Mouse (Mus musculus): ENCODE results near the gene Cilp.
A peak's percentile ranks its signal among the peaks of the same experiment; 100 is the strongest.
"Not testable (repeated sequence)": the region's sequence is repeated elsewhere in the genome, so short reads cannot be mapped to it uniquely, and the experiment has no call there.

The Cilp gene

DNA sequence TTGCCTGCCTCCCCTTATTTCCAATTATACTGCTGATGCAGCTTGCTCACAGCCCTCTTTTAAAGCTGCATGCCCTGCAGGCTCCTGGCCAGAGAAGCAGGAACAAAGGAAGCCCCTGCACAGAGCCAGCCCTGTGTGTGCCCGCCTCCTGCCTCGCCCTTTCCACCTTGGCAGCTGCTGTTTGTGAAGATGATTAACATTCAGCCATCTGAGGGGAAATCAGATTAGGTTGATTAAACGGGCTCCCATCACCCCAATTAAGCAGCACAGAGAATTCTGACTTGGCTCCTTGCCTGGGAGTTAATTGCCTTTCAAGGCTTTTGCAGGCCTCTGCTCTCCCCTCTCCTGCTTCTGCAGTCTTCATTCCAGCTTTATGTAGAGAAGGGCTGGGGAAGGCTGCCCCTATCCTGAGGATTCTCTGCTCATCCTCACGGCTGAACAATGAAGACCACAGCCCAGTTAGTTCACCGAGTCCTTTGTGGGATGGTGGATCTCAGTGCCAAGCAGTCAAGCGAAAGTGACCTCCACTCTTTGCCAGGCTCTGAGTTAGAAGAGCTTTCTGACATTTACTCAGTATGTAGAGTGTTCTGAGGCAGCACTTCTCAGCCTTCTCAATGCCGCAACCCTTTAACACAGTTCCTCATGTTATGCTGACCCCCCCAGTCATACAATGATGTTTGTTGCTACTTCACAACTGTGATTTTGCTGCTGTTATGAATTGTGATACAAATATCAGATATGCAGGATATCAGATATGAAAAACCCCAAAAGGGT lies 2.9 kb downstream of the Cilp start:
- DNase-seq (ENCODE audit: low read depth, low spot score): no peak
- H3K27me3 ChIP-seq (ENCODE audit: control insufficient read depth, insufficient read depth, low read length, poor library complexity, severe bottlenecking): no peaks in the 10 kb centered on the region
- no peaks in the 10 kb centered on the region for H3K36me3 ChIP-seq (ENCODE audit: control insufficient read depth, insufficient read depth, low read length, poor library complexity, severe bottlenecking)

GRCm38 (mm10) chr9:65273048-65273809 lies 8.2 kb downstream of the Cilp start:
- no peaks in the 10 kb centered on the region for H3K36me3 ChIP-seq (ENCODE audit: control insufficient read depth, insufficient read depth, low read length, poor library complexity, severe bottlenecking)
- no peaks in the 10 kb centered on the region for H3K27me3 ChIP-seq (ENCODE audit: control insufficient read depth, insufficient read depth, low read length, poor library complexity, severe bottlenecking)
- DNase-seq (ENCODE audit: low read depth, low spot score): no peak

DNA sequence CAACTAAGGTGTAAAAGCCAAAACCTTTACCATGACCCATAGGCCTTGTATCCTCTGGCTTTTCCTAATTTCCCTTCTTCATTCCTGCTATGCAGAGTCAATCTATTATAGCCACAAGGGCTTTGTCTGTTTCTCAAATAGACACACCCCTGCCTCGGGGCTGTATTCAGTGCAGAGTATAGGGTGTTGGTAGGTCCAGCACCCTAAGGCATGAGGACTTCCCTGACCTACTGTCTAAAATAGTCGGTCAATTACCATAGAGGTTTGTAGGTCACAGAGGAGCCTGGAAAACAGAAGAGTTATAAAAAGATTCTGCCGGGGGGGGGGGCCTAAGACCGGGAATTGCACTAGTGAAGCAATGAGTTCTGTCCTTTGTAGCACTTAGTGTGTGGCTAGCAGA lies 8.9 kb downstream of the Cilp start:
- DNase-seq (ENCODE audit: low read depth, low spot score): no peak
- Histone ChIP-seq H3K27me3 (ENCODE audit: control insufficient read depth, insufficient read depth, low read length, poor library complexity, severe bottlenecking) (no peaks in the 10 kb centered on the region), H3K36me3 (ENCODE audit: control insufficient read depth, insufficient read depth, low read length, poor library complexity, severe bottlenecking) (no peaks in the 10 kb centered on the region)

GRCm38 (mm10) chr9:65274851-65275250 lies 9.9 kb downstream of the Cilp start:
- not testable (repeated sequence) for DNase-seq (ENCODE audit: low read depth, low spot score); H3K27me3 ChIP-seq (ENCODE audit: control insufficient read depth, insufficient read depth, low read length, poor library complexity, severe bottlenecking); H3K36me3 ChIP-seq (ENCODE audit: control insufficient read depth, insufficient read depth, low read length, poor library complexity, severe bottlenecking)

DNA sequence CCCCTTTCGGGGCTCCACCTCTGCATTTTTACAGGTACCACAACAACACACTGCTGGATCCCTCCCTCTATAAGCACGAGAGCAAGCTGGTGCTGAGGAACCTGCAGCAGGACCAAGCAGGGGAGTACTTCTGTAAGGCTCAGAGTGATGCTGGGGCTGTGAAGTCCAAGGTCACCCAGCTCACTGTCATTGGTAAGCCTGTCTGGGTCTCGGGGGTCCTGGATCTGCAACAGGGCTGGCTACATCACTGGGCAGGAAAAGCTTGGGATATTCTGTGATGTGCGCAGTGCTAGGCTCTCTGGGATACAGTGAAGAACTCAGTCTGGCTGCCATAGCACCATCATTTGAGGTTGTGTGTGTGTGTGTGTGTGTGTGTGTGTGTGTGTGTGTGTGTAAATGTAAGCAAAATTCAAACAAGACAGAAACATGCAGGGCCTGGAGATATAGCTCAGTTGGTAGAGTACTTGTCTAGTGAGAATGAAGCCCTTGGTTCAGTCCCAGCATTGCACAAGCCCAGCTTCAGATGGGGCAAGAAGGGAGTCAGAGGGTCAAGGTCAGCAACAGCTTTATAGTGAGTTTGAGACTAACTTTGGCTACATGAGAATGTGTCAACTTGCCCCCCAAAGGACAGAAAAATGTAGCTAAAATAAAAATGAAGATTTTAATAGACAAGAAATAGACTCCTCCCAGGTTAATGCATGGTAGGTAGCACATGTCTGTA lies 11.0 kb downstream of the Cilp start:
- no peaks in the 10 kb centered on the region for H3K27me3 ChIP-seq (ENCODE audit: control insufficient read depth, insufficient read depth, low read length, poor library complexity, severe bottlenecking)
- DNase-seq (ENCODE audit: low read depth, low spot score): no peak
- H3K36me3 ChIP-seq (ENCODE audit: control insufficient read depth, insufficient read depth, low read length, poor library complexity, severe bottlenecking): no peaks in the 10 kb centered on the region

- no peaks in the 10 kb centered on the region for H3K27me3 ChIP-seq (ENCODE audit: control insufficient read depth, insufficient read depth, low read length, poor library complexity, severe bottlenecking)
- H3K36me3 ChIP-seq (ENCODE audit: control insufficient read depth, insufficient read depth, low read length, poor library complexity, severe bottlenecking): no peaks in the 10 kb centered on the region
- DNase-seq (ENCODE audit: low read depth, low spot score): no peak
These were observed 16.7 kb downstream of the Cilp start for GRCm38 (mm10) chr9:65281536-65282151.

DNA sequence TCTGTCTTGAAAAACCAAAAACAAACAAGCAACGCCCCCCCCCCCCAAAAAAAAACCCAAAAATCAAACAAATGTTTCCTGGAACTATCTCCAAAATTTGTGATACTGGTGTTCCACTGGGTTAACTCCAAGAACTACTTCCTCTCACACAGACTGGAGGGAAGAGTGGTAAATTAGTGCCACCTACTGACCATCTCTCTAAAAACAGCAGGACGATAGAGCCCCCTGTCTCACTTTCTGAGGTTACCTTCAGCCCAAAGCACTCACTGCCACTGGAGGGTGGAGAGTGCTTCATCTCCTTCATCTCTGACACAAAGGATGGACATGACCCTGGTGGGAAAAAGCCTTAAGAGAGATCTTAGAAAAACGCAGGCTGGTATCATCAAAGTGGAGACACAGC lies 18.3 kb downstream of the Cilp start:
- no peaks in the 10 kb centered on the region for H3K27me3 ChIP-seq (ENCODE audit: control insufficient read depth, insufficient read depth, low read length, poor library complexity, severe bottlenecking)
- DNase-seq (ENCODE audit: low read depth, low spot score): peak; percentile 72
- H3K36me3 ChIP-seq (ENCODE audit: control insufficient read depth, insufficient read depth, low read length, poor library complexity, severe bottlenecking): no peaks in the 10 kb centered on the region

GRCm38 (mm10) chr9:65288252-65288651 lies 23.3 kb downstream of the Cilp start:
- peak; percentile 44 for DNase-seq (ENCODE audit: low read depth, low spot score)
- not testable (repeated sequence) for H3K36me3 ChIP-seq (ENCODE audit: control insufficient read depth, insufficient read depth, low read length, poor library complexity, severe bottlenecking); H3K27me3 ChIP-seq (ENCODE audit: control insufficient read depth, insufficient read depth, low read length, poor library complexity, severe bottlenecking)

- peaks cover 1% of the 10 kb centered on the region; the same call in 1 of the 2 replicates for H3K36me3 ChIP-seq (ENCODE audit: control insufficient read depth, insufficient read depth, low read length, poor library complexity, severe bottlenecking)
- no peaks in the 10 kb centered on the region for H3K27me3 ChIP-seq (ENCODE audit: control insufficient read depth, insufficient read depth, low read length, poor library complexity, severe bottlenecking)
- DNase-seq (ENCODE audit: low read depth, low spot score): no peak
These were observed 25.0 kb downstream of the Cilp start for GRCm38 (mm10) chr9:65289988-65290387.

DNA sequence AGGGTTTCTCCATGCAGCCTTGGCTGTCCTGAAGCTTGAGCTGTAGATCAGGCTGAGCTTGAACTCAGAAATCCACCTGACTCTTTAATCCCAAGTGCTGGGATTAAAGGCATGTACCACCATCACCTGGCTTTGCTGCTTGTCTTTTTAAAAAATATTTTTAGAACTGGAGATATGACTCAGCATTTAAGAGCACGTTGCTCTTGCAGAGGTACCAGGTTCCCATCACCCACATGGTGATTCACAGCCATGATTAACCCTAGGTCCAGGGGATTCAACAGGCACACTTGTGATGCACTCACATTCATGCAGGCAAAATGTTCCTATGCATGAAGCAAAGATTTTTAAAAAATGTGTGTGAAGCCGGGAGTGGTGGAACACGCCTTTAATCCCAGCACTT lies 27.4 kb downstream of the Cilp start:
- Histone ChIP-seq H3K27me3 (ENCODE audit: control insufficient read depth, insufficient read depth, low read length, poor library complexity, severe bottlenecking) (no peaks in the 10 kb centered on the region), H3K36me3 (ENCODE audit: control insufficient read depth, insufficient read depth, low read length, poor library complexity, severe bottlenecking) (peaks cover 3% of the 10 kb centered on the region)
- no peak for DNase-seq (ENCODE audit: low read depth, low spot score)

DNA sequence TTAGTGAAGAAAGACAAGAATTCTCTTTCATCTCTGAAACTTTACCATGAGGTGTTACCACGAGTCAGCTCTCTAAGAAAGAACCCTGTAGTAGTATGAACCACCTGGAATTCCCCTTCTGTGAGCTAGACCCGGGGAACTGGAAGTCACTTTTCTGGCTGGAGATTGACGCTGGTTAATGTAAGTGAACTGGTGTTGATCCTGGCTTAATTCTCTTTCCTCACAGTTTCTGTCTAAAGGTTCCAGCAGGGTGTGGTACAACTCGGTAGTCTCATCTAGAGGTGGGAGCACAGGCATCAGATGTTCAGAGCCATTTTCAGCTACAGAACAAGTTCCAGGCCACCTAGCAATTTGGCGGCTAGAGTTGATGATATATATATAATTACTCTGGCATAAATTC lies 28.1 kb downstream of the Cilp start:
- no peaks in the 10 kb centered on the region for H3K27me3 ChIP-seq (ENCODE audit: control insufficient read depth, insufficient read depth, low read length, poor library complexity, severe bottlenecking)
- DNase-seq (ENCODE audit: low read depth, low spot score): peak; percentile 52
- H3K36me3 ChIP-seq (ENCODE audit: control insufficient read depth, insufficient read depth, low read length, poor library complexity, severe bottlenecking): peaks cover 4% of the 10 kb centered on the region

GRCm38 (mm10) chr9:65293580-65293972 lies 28.6 kb downstream of the Cilp start:
- Histone ChIP-seq H3K27me3 (ENCODE audit: control insufficient read depth, insufficient read depth, low read length, poor library complexity, severe bottlenecking) (no peaks in the 10 kb centered on the region), H3K36me3 (ENCODE audit: control insufficient read depth, insufficient read depth, low read length, poor library complexity, severe bottlenecking) (peaks cover 4% of the 10 kb centered on the region)
- DNase-seq (ENCODE audit: low read depth, low spot score): no peak

DNA sequence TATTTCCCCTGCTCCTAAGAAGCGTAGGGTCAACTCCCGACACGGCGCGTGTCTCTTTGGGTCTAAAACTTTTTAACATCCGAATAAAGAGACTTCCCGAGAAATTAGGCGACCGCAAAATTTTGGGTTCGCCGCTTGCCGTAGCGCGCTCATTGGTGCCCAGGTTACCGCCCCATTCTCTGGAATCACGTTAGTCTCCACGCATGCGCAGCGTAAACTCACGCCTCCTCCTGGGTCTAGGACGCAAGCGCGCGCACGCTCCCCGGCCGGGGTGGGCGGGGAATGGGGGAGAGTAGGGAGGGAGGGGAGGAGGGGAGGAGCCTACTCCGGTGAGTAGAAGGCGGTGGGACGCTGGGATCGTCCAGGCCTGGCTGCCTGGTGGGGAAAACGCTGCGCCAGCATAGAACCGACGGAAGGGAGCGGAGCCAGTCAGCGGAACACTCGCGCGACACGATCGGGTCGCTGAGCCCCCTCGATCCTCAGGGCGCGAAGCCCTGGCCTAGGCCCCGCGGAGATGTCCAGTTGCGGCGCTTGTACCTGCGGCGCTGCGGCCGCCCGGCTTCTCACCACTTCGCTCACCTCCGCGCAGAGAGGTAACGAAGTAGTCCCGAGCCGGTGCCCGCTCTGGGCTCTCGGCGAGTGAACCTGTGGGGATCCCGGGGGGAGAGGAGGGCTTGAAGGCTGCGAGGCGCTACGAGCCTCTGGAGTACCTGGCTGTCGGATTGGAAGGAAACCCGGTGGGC lies 29.2 kb downstream of the Cilp start, which contains the start of gene Clpx:
Gene Clpx (plus strand): TSS at position 288 of the 743 bp plus-strand sequence.
- DNase-seq (ENCODE audit: low read depth, low spot score): peak; percentile 98
- Histone ChIP-seq H3K27me3 (ENCODE audit: control insufficient read depth, insufficient read depth, low read length, poor library complexity, severe bottlenecking) (no peaks in the 10 kb centered on the region), H3K36me3 (ENCODE audit: control insufficient read depth, insufficient read depth, low read length, poor library complexity, severe bottlenecking) (peaks cover 4% of the 10 kb centered on the region)

GRCm38 (mm10) chr9:65294716-65295378 lies 29.9 kb downstream of the Cilp start:
- Histone ChIP-seq H3K36me3 (ENCODE audit: control insufficient read depth, insufficient read depth, low read length, poor library complexity, severe bottlenecking) (peaks cover 4% of the 10 kb centered on the region), H3K27me3 (ENCODE audit: control insufficient read depth, insufficient read depth, low read length, poor library complexity, severe bottlenecking) (no peaks in the 10 kb centered on the region)
- DNase-seq (ENCODE audit: low read depth, low spot score): no peak
